Mouse (Mus musculus): ENCODE results near the gene Defb10. TPM values are rescaled to one million over a fixed set of nuclear protein-coding genes. Genes with fewer than 3 reads are reported as not detected.
"Not testable (repeated sequence)": the region's sequence is repeated elsewhere in the genome, so short reads cannot be mapped to it uniquely, and the experiment has no call there.

Gene Defb10
- not detected in 2 replicates for polyA plus RNA-seq (2014; fragmentation: Nextera tagmentation; extraction: Ambion mirVana)

- H3K27me3 ChIP-seq (ENCODE audit: control insufficient read depth, insufficient read depth, low read length); H3K9ac ChIP-seq (replicated peaks; ENCODE audit: low read length); H3K4me2 ChIP-seq (ENCODE audit: low read depth, low read length); H3K36me3 ChIP-seq (replicated peaks; ENCODE audit: control insufficient read depth, insufficient read depth, low read depth, low read length); H3K9me3 ChIP-seq (replicated peaks; ENCODE audit: control insufficient read depth, low read length); ATAC-seq (replicated peaks; ENCODE audit: insufficient number of reproducible peaks, low FRiP score, low TSS enrichment, low read depth); H3K4me3 ChIP-seq (ENCODE audit: low read depth, low read length); H3K27ac ChIP-seq (replicated peaks; ENCODE audit: low read depth, low read length); DNase-seq (ENCODE audit: low spot score); H3K4me1 ChIP-seq (ENCODE audit: control insufficient read depth, insufficient read depth, low read length): not testable (repeated sequence)
- 46% methylated on average over 1 of the region's 1 CpGs for WGBS
Measured at GRCm38 (mm10) chr8:21858586-21858985, at the start of gene Defb10. Defb10 (plus strand) TSS chr8:21858901.

GRCm38 (mm10) chr8:21885321-21885720, 26.6 kb downstream of the Defb10 start, which contains the start of gene Defb9:
Defb9 (minus strand) TSS chr8:21885421.
- H3K36me3 ChIP-seq (replicated peaks; ENCODE audit: control insufficient read depth, insufficient read depth, low read depth, low read length); ATAC-seq (replicated peaks; ENCODE audit: insufficient number of reproducible peaks, low FRiP score, low TSS enrichment, low read depth); DNase-seq (ENCODE audit: low spot score); H3K27ac ChIP-seq (replicated peaks; ENCODE audit: low read depth, low read length); H3K9me3 ChIP-seq (replicated peaks; ENCODE audit: control insufficient read depth, low read length); H3K4me2 ChIP-seq (ENCODE audit: low read depth, low read length); H3K4me3 ChIP-seq (ENCODE audit: low read depth, low read length); H3K27me3 ChIP-seq (ENCODE audit: control insufficient read depth, insufficient read depth, low read length); H3K4me1 ChIP-seq (ENCODE audit: control insufficient read depth, insufficient read depth, low read length); H3K9ac ChIP-seq (replicated peaks; ENCODE audit: low read length): not testable (repeated sequence)

- DNase-seq (ENCODE audit: low spot score); H3K27me3 ChIP-seq (ENCODE audit: control insufficient read depth, insufficient read depth, low read length); H3K4me3 ChIP-seq (ENCODE audit: low read depth, low read length); H3K27ac ChIP-seq (replicated peaks; ENCODE audit: low read depth, low read length); H3K4me2 ChIP-seq (ENCODE audit: low read depth, low read length); H3K36me3 ChIP-seq (replicated peaks; ENCODE audit: control insufficient read depth, insufficient read depth, low read depth, low read length); H3K9me3 ChIP-seq (replicated peaks; ENCODE audit: control insufficient read depth, low read length); ATAC-seq (replicated peaks; ENCODE audit: insufficient number of reproducible peaks, low FRiP score, low TSS enrichment, low read depth); H3K9ac ChIP-seq (replicated peaks; ENCODE audit: low read length); H3K4me1 ChIP-seq (ENCODE audit: control insufficient read depth, insufficient read depth, low read length): not testable (repeated sequence)
Measured at GRCm38 (mm10) chr8:21906290-21906689, 47.6 kb downstream of the Defb10 start, which contains the start of gene Defb11. Defb11 (minus strand) TSS chr8:21906412.

Other genes starting within 250 kb of the Defb10 start
- gene Defa26, start 240.7 kb upstream of the Defb10 start, polyA plus RNA-seq (2014; fragmentation: Nextera tagmentation; extraction: Ambion mirVana): not detected in 2 replicates
- not detected in 2 replicates for gene Defa17, start 203.1 kb upstream of the Defb10 start, polyA plus RNA-seq (2014; fragmentation: Nextera tagmentation; extraction: Ambion mirVana)
- gene Defa34, start 193.1 kb upstream of the Defb10 start, polyA plus RNA-seq (2014; fragmentation: Nextera tagmentation; extraction: Ambion mirVana): not detected in 2 replicates
- not detected in 2 replicates for gene AY761184, start 155.3 kb upstream of the Defb10 start, polyA plus RNA-seq (2014; fragmentation: Nextera tagmentation; extraction: Ambion mirVana)
- gene Defa24, start 124.4 kb upstream of the Defb10 start, polyA plus RNA-seq (2014; fragmentation: Nextera tagmentation; extraction: Ambion mirVana): not detected in 2 replicates
- gene Defb50, start 35.4 kb upstream of the Defb10 start, polyA plus RNA-seq (2014; fragmentation: Nextera tagmentation; extraction: Ambion mirVana): not detected in 2 replicates
- gene Defb2, start 19.0 kb upstream of the Defb10 start, polyA plus RNA-seq (2014; fragmentation: Nextera tagmentation; extraction: Ambion mirVana): not detected in 2 replicates
- not detected in 2 replicates for gene Defb9, start 26.5 kb downstream of the Defb10 start, polyA plus RNA-seq (2014; fragmentation: Nextera tagmentation; extraction: Ambion mirVana)
- gene Defb11, start 47.5 kb downstream of the Defb10 start, polyA plus RNA-seq (2014; fragmentation: Nextera tagmentation; extraction: Ambion mirVana): not detected in 2 replicates
- not detected in 2 replicates for gene Defb15, start 73.8 kb downstream of the Defb10 start, polyA plus RNA-seq (2014; fragmentation: Nextera tagmentation; extraction: Ambion mirVana)
- gene Defb35, start 79.5 kb downstream of the Defb10 start, polyA plus RNA-seq (2014; fragmentation: Nextera tagmentation; extraction: Ambion mirVana): not detected in 2 replicates
- gene Defb13, start 87.9 kb downstream of the Defb10 start, polyA plus RNA-seq (2014; fragmentation: Nextera tagmentation; extraction: Ambion mirVana): not detected in 2 replicates
- gene Fam90a1a, start 99.8 kb downstream of the Defb10 start, polyA plus RNA-seq (2014; fragmentation: Nextera tagmentation; extraction: Ambion mirVana): not detected in 2 replicates
- gene Ccdc70, start 110.9 kb downstream of the Defb10 start, polyA plus RNA-seq (2014; fragmentation: Nextera tagmentation; extraction: Ambion mirVana): not detected in 2 replicates
- 0.90 and 1.4 TPM in 2 replicates for gene Atp7b, start 201.4 kb downstream of the Defb10 start, polyA plus RNA-seq (2014; fragmentation: Nextera tagmentation; extraction: Ambion mirVana)
- 35.4 and 36.6 TPM in 2 replicates for gene Alg11, start 201.8 kb downstream of the Defb10 start, polyA plus RNA-seq (2014; fragmentation: Nextera tagmentation; extraction: Ambion mirVana)